Mouse (Mus musculus) thymus, adult 2 months (tissue): ENCODE results near the gene Cers2. TPM values are rescaled to one million over a fixed set of nuclear protein-coding genes. Genes with fewer than 3 reads are reported as not detected.
"Not testable (repeated sequence)": the region's sequence is repeated elsewhere in the genome, so short reads cannot be mapped to it uniquely, and the experiment has no call there.

Experiments
- DNase-seq: peaks from one replicate; pipeline ENCODE4 v3.0.0; 2021
- H3K27ac ChIP-seq: fragments of 200-500 bp; 2 replicates; pipeline ENCODE4 v1.5.1; 2012; ENCODE audit warnings: low read length, control low read depth; ENCODE audit not compliant: control insufficient read depth, insufficient read depth
- H3K27me3 ChIP-seq: fragments of 200-500 bp; 2 replicates; pipeline ENCODE4 v1.6.1; 2012; ENCODE audit warnings: mild to moderate bottlenecking, low read length, moderate library complexity, mixed read lengths; ENCODE audit not compliant: control insufficient read depth, insufficient read depth
- H3K36me3 ChIP-seq: fragments of 200-500 bp; 2 replicates; pipeline ENCODE4 v1.6.1; 2012; ENCODE audit warnings: mild to moderate bottlenecking, low read length, moderate library complexity; ENCODE audit not compliant: control insufficient read depth, insufficient read depth
- H3K4me1 ChIP-seq: fragments of 200-500 bp; replicated peaks from 2 replicates; pipeline ENCODE4 v1.6.1; 2012; ENCODE audit warnings: low read length; ENCODE audit not compliant: control insufficient read depth, insufficient read depth
- H3K4me3 ChIP-seq: fragments of 200-500 bp; 2 replicates; pipeline ENCODE4 v1.5.1; 2012; ENCODE audit warnings: mild to moderate bottlenecking, low read length, control low read depth, moderate library complexity; ENCODE audit not compliant: control insufficient read depth, insufficient read depth
- CTCF ChIP-seq: fragments of 200-500 bp; IDR thresholded peaks from 2 replicates; pipeline ENCODE4 v1.5.1; 2012; ENCODE audit warnings: mild to moderate bottlenecking, control low read depth, low read length, moderate library complexity, borderline replicate concordance; ENCODE audit not compliant: control insufficient read depth, poor library complexity, insufficient read depth; ENCODE audit errors: extremely low read depth
- POLR2A ChIP-seq: fragments of 200-500 bp; IDR thresholded peaks from 2 replicates; pipeline ENCODE4 v1.6.1; 2012; ENCODE audit warnings: mild to moderate bottlenecking, low read length, control low read depth, moderate library complexity; ENCODE audit not compliant: control insufficient read depth, poor library complexity, insufficient read depth; ENCODE audit errors: extremely low read depth
- WGBS: fragments of 180-500 bp; shearing (Covaris S2); methylation state at CpG from one replicate; pipeline ENCODE4 v1.1.7; 2018; 5-methylcytosine and 5-hydroxymethylcytosine counted together
- polyA plus RNA-seq: library from polyadenylated mRNA; depleted of rRNA; stranded (reverse); fragments of >200 nt; gene quantifications from 2 replicates; pipeline ENCODE4 v1.2.3, GENCODE M21; 2012

Cers2 gene
- polyA plus RNA-seq, 1 experiment, result 129 TPM

DNA sequence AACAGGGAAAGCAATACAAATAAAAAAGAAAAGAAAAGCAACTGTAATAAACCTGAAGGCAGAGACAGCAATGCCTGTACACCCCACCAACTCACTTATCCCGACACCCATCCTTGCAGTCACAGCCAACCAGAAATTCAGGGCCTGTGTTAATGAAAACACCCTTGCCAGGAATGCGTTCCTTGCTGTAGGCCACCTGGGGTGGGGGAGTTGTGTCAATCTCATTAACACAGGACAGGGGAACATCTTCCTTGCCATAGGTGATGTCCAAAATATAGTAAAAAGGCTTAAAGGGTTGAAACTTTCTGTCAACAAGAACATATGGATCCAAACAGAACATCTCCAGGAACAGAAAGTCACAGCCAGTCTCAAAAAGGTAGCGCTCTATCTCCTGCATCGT, 23.7 kb downstream of the Cers2 start:
- H3K36me3 ChIP-seq, result peaks cover 57% of the 10 kb centered on the region
- H3K27ac ChIP-seq, result no peak overlapping the region
- TF ChIP-seq POLR2A (no peak), CTCF (no peak)
- H3K4me3 ChIP-seq, result no peak overlapping the region
- H3K4me1 ChIP-seq, result no peaks in the 10 kb centered on the region
- no peaks in the 10 kb centered on the region for H3K27me3 ChIP-seq
- 96% methylated on average over 4 of the region's 4 CpGs for WGBS
- DNase-seq, result no peak

- peaks cover 76% of the 10 kb centered on the region for H3K36me3 ChIP-seq
- not testable (repeated sequence) for H3K4me1 ChIP-seq, H3K4me3 ChIP-seq, DNase-seq, H3K27me3 ChIP-seq, H3K27ac ChIP-seq
- WGBS, result 96% methylated on average over 9 of the region's 9 CpGs
These were observed 28.9 kb downstream of the Cers2 start for GRCm38 (mm10) chr3:95343356-95344000.

GRCm38 (mm10) chr3:95346454-95346853, 31.9 kb downstream of the Cers2 start:
- DNase-seq, result no peak
- Histone ChIP-seq H3K27ac (no peak overlapping the region), H3K4me1 (no peaks in the 10 kb centered on the region), H3K4me3 (no peak overlapping the region), H3K36me3 (peaks cover 52% of the 10 kb centered on the region), H3K27me3 (no peaks in the 10 kb centered on the region)
- 98% methylated on average over 7 of the region's 7 CpGs for WGBS
- TF ChIP-seq POLR2A (no peak), CTCF (no peak)

DNA sequence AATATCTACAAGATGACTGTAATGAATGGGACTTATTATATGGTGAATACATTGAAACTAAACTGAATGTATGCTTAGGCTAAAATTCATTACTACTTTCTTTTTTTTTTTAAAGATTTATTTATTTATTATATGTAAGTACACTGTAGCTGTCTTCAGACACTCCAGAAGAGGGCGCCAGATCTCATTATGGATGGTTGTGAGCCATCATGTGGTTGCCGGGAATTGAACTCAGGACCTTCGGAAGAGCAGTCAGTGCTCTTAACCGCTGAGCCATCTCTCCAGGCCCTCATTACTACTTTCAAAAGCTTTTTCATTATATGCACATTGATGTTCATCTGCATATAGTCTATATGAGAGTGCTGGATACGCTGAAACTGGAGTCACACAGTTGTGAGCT, 33.8 kb downstream of the Cers2 start:
- H3K4me1 ChIP-seq, DNase-seq, H3K4me3 ChIP-seq, H3K27me3 ChIP-seq, H3K27ac ChIP-seq: not testable (repeated sequence)
- WGBS, result over 99% methylated on average over 5 of the region's 5 CpGs
- peaks cover 55% of the 10 kb centered on the region for H3K36me3 ChIP-seq

- DNase-seq, result peak; percentile 32
- no peak overlapping the region for H3K27ac ChIP-seq
- H3K27me3 ChIP-seq, result no peaks in the 10 kb centered on the region
- H3K4me3 ChIP-seq, result no peak overlapping the region
- TF ChIP-seq CTCF (no peak), POLR2A (no peak)
- no peaks in the 10 kb centered on the region for H3K4me1 ChIP-seq
- H3K36me3 ChIP-seq, result peaks cover 57% of the 10 kb centered on the region
These were observed 34.9 kb downstream of the Cers2 start for GRCm38 (mm10) chr3:95349491-95349890.

DNA sequence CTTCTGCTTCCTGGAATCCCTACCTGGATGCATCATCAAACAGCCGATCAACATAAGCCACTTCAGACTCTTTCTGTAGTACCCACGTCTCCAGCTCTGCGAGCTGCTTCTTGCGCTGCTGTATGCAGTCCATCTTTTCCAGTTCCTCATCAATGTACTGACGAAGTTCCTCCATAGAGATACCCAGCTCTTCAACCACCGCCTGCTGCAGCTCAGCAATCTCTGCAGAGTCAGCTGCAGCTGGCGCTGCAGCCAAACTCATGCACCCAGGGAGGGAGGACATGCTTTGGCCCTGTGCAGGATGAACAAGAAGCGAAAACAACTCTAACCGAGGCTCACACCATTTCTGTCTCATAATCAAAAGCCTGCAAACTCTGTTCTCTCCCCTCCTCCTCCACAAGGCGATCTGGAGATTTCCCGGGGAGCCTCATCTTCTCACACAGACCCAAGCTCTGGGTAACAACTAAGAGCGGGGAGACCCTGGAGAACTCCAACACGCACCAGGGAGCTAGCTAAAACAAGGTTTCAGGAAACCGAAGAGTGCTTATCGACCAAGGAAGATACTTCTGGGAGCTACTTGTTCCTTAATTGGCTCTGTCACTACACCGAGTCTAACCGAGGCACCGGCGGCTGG, 41.4 kb downstream of the Cers2 start:
- H3K27me3 ChIP-seq, H3K27ac ChIP-seq, DNase-seq, H3K4me1 ChIP-seq: not testable (repeated sequence)
- 9% methylated on average over 11 of the region's 19 CpGs for WGBS
- Histone ChIP-seq H3K4me3 (peak overlapping the region; percentile 47), H3K36me3 (peaks cover 19% of the 10 kb centered on the region)

GRCm38 (mm10) chr3:95356701-95357449, 42.3 kb downstream of the Cers2 start, which contains the start of gene Setdb1:
Gene Setdb1, minus strand, starts transcription at chr3:95357202.
- Histone ChIP-seq H3K36me3 (peaks cover 19% of the 10 kb centered on the region), H3K4me3 (peak within 1 kb of the TSS; percentile 47)
- H3K27ac ChIP-seq, H3K4me1 ChIP-seq, H3K27me3 ChIP-seq: not testable (repeated sequence)
- WGBS, result under 1% methylated on average over 33 of the region's 57 CpGs
- DNase-seq, result peak; percentile 96
